Mouse (Mus musculus) liver, embryonic 14.5 days (tissue): ENCODE measurements around the gene Cstf3.

Experiments used
- CTCF ChIP-seq: IDR thresholded peaks from 2 replicates; pipeline ENCODE4 v1.5.1; 2016; ENCODE audit warnings: antibody characterized with exemption, low read depth, control low read depth
- EP300 ChIP-seq: IDR thresholded peaks from 2 replicates; pipeline ENCODE4 v1.6.1; 2016; ENCODE audit warnings: antibody characterized with exemption, low read depth

DNA sequence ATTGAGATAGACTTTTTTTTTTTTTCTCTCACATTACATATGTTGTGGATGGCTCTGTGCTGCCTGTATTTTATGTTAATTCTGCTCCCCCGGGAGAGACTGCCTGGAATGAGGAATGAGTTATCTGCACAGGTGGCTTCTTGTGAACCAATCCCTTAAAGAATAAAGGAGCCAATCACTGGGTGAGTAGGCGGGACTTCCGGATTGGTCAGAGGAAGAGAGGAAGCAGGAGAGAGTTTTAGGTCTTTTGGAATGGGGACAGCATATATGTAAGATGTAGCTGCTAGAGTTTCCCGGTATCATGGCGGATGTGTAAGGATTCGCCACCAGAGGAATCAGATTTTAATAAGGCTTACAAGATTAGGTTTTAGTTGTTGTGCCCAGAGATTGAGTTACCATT lies 31.4 kb upstream of the Cstf3 start:
- TF ChIP-seq CTCF: no peak
- TF ChIP-seq EP300: no peak
